In the genomic region with DNA sequence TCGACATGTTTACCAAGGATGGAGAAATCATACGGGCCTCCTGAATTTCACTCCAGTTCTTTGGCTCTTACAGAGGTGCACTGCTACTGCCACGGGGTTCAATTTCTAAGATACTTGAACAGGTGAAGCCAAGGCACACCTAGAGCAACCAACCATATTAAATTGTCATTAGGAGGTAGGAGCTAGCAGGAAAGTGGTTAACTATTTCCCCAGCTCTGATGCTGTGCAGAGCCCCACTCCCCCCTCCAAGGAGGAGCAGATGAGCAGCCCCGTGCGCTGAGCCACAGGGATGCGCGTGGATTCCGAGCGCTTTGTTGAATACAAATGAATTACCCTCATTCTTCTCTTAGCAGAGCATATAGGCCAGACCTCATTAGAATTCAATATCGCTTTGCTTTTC, we compare ENCODE assay signal across 11 mouse cellular contexts.
DNase-seq lines count a peak whose midpoint lies in the region; ATAC-seq lines count a peak whose summit lies in the region.
"Had no signal": no experiment of that assay in that cellular context is flagged by ENCODE, and none has a peak within 500 bp of the region (broad histone marks: within the 10 kb centered on the region; RNA-seq: fewer than 3 reads in every experiment).

No protein-coding gene starts in this region.

- H3K4me3 ChIP-seq in forebrain, embryonic 11.5 days (ENCODE audit: low read depth, low read length): no peak overlapping the region
- H3K4me3 ChIP-seq in forebrain, embryonic 10.5 days: no peak overlapping the region

- DNase-seq in forebrain, embryonic 11.5 days (ENCODE audit: low spot score): no peak
- no peak for DNase-seq in forebrain, embryonic 10.5 days (ENCODE audit: extremely low spot score, low spot score)
- DNase-seq in brain, adult 2 months (ENCODE audit: low read depth, low spot score): peak; percentile 74
- peak; percentile 55 to 63 for DNase-seq in cerebellum, postnatal 36 days
- DNase-seq in mesoderm, embryonic 11.5 days (ENCODE audit: low read depth, low spot score): peak; percentile 61
- DNase-seq in gastrocnemius, postnatal 14 days: no peak
- no peak for DNase-seq in heart, adult 9 months (ENCODE audit: low spot score in 2 of 2)
- DNase-seq in natural killer cell, adult 2 months (ENCODE audit: low spot score in 2 of 2): no peak
- DNase-seq: adrenal gland, postnatal 25 days; lung, postnatal 10 days had no signal

- WGBS in forebrain, embryonic 11.5 days: 19% methylated on average over 10 of the region's 10 CpGs
- WGBS in forebrain, embryonic 10.5 days: 28% methylated on average over 10 of the region's 10 CpGs

- no peaks in the 10 kb centered on the region for H3K9me3 ChIP-seq in forebrain, embryonic 11.5 days (ENCODE audit: control insufficient read depth, low read length)
- H3K9me3 ChIP-seq in forebrain, embryonic 10.5 days: no peaks in the 10 kb centered on the region

- peak; percentile 65 for ATAC-seq in forebrain, embryonic 11.5 days (replicated peaks; ENCODE audit: low FRiP score)
- ATAC-seq: intestine, embryonic 16.5 days had no signal

- peak overlapping the region; percentile 13; the same call in 1 of the 2 replicates for H3K27ac ChIP-seq in forebrain, embryonic 11.5 days (ENCODE audit: low read depth, low read length)
- H3K27ac ChIP-seq in forebrain, embryonic 10.5 days: no peak overlapping the region

- H3K4me1 ChIP-seq in forebrain, embryonic 11.5 days (replicated peaks; ENCODE audit: control insufficient read depth, insufficient read depth, low read length): peaks cover 6% of the 10 kb centered on the region
- peaks cover 49% of the 10 kb centered on the region for H3K4me1 ChIP-seq in forebrain, embryonic 10.5 days

- peak overlapping the region; percentile 16; the same call in 1 of the 2 replicates for H3K4me2 ChIP-seq in forebrain, embryonic 11.5 days (ENCODE audit: low read depth, low read length, severe bottlenecking)

- H3K27me3 ChIP-seq in forebrain, embryonic 11.5 days (ENCODE audit: control insufficient read depth, insufficient read depth, low read length): peaks cover 13% of the 10 kb centered on the region; the same call in 1 of the 2 replicates
- peaks cover 86% of the 10 kb centered on the region for H3K27me3 ChIP-seq in forebrain, embryonic 10.5 days (ENCODE audit: poor library complexity, severe bottlenecking)

- intact Hi-C loops in gastrocnemius, postnatal 14 days (cut with DNase I; ENCODE audit: low total_unique reads): no loop called here

- no peak overlapping the region for H3K9ac ChIP-seq in forebrain, embryonic 11.5 days (ENCODE audit: low read length)

- no peaks in the 10 kb centered on the region for H3K36me3 ChIP-seq in forebrain, embryonic 11.5 days (ENCODE audit: control insufficient read depth, insufficient read depth, low read length)
- no peaks in the 10 kb centered on the region for H3K36me3 ChIP-seq in forebrain, embryonic 10.5 days (replicated peaks)

Comparison
In these comparisons a context has a peak if more than half of its experiments do, and no peak if none do; other contexts are left out.
1. DNase-seq: peak in brain, adult 2 months (single experiment), cerebellum, postnatal 36 days (2 of 2) and mesoderm, embryonic 11.5 days (single experiment); none in forebrain, embryonic 11.5 days (single experiment), forebrain, embryonic 10.5 days (single experiment), gastrocnemius, postnatal 14 days (single experiment), heart, adult 9 months (0 of 2) and natural killer cell, adult 2 months (0 of 2).